Mouse (Mus musculus): ENCODE measurements around the gene Slc35a3. TPM values are rescaled to one million over a fixed set of nuclear protein-coding genes. Genes with fewer than 3 reads are reported as not detected.

Gene Slc35a3
- polyA plus RNA-seq, 1 experiment from 2014 or later: 10.3 TPM

- H3K27me3 ChIP-seq (ENCODE audit: control insufficient read depth, insufficient read depth, low read length): no peaks in the 10 kb centered on the region
- H3K4me3 ChIP-seq (replicated peaks; ENCODE audit: low read length): no peak overlapping the region
- H3K4me2 ChIP-seq (replicated peaks): no peak overlapping the region
- H3K9ac ChIP-seq: no peak overlapping the region
- 98% methylated on average over 9 of the region's 9 CpGs for WGBS
- no peak overlapping the region for H3K27ac ChIP-seq
- DNase-seq (ENCODE audit: low spot score) (no peak), ATAC-seq (ENCODE audit: low FRiP score) (no peak)
- 0 out of 2 replicates have a peak, but pooled peaks cover 9% of the 10 kb centered on the region for H3K4me1 ChIP-seq (replicated peaks; ENCODE audit: control insufficient read depth, insufficient read depth, low read length)
- no peaks in the 10 kb centered on the region for H3K9me3 ChIP-seq (ENCODE audit: control insufficient read depth, low read length)
- H3K36me3 ChIP-seq (replicated peaks; ENCODE audit: control insufficient read depth, insufficient read depth): peaks cover 29% of the 10 kb centered on the region
These were observed 61.9 kb downstream of the Slc35a3 start for GRCm38 (mm10) chr3:116650698-116651097.

GRCm38 (mm10) chr3:116648805-116649204, 63.8 kb downstream of the Slc35a3 start:
- Histone ChIP-seq H3K4me2 (replicated peaks) (no peak overlapping the region), H3K4me1 (replicated peaks; ENCODE audit: control insufficient read depth, insufficient read depth, low read length) (0 out of 2 replicates have a peak, but pooled peaks cover 8% of the 10 kb centered on the region), H3K9ac (no peak overlapping the region), H3K4me3 (replicated peaks; ENCODE audit: low read length) (no peak overlapping the region), H3K27me3 (ENCODE audit: control insufficient read depth, insufficient read depth, low read length) (no peaks in the 10 kb centered on the region), H3K27ac (no peak overlapping the region), H3K9me3 (ENCODE audit: control insufficient read depth, low read length) (no peaks in the 10 kb centered on the region), H3K36me3 (replicated peaks; ENCODE audit: control insufficient read depth, insufficient read depth) (peaks cover 47% of the 10 kb centered on the region)
- ATAC-seq (ENCODE audit: low FRiP score): no peak
- no peak for DNase-seq (ENCODE audit: low spot score)
- 97% methylated on average over 7 of the region's 7 CpGs for WGBS

- H3K9me3 ChIP-seq (ENCODE audit: control insufficient read depth, low read length): no peaks in the 10 kb centered on the region
- no peak for ATAC-seq (ENCODE audit: low FRiP score)
- H3K36me3 ChIP-seq (replicated peaks; ENCODE audit: control insufficient read depth, insufficient read depth): peaks cover 70% of the 10 kb centered on the region
- H3K9ac ChIP-seq: no peak overlapping the region
- no peaks in the 10 kb centered on the region for H3K4me1 ChIP-seq (replicated peaks; ENCODE audit: control insufficient read depth, insufficient read depth, low read length)
- 88% methylated on average over 1 of the region's 1 CpGs for WGBS
- DNase-seq (ENCODE audit: low spot score): no peak
- no peak overlapping the region for H3K4me3 ChIP-seq (replicated peaks; ENCODE audit: low read length)
- no peak overlapping the region for H3K4me2 ChIP-seq (replicated peaks)
- no peak overlapping the region for H3K27ac ChIP-seq
- no peaks in the 10 kb centered on the region for H3K27me3 ChIP-seq (ENCODE audit: control insufficient read depth, insufficient read depth, low read length)
These were observed 66.2 kb downstream of the Slc35a3 start for GRCm38 (mm10) chr3:116646387-116646786.

- Histone ChIP-seq H3K27me3 (ENCODE audit: control insufficient read depth, insufficient read depth, low read length) (no peaks in the 10 kb centered on the region), H3K36me3 (replicated peaks; ENCODE audit: control insufficient read depth, insufficient read depth) (peaks cover 95% of the 10 kb centered on the region), H3K9me3 (ENCODE audit: control insufficient read depth, low read length) (no peaks in the 10 kb centered on the region), H3K4me1 (replicated peaks; ENCODE audit: control insufficient read depth, insufficient read depth, low read length) (no peaks in the 10 kb centered on the region), H3K27ac (no peak overlapping the region), H3K9ac (no peak overlapping the region), H3K4me3 (replicated peaks; ENCODE audit: low read length) (no peak overlapping the region), H3K4me2 (replicated peaks) (no peak overlapping the region)
- DNase-seq (ENCODE audit: low spot score): no peak
- ATAC-seq (ENCODE audit: low FRiP score): no peak
- whole genome bisulfite sequencing: 95% methylated on average over 2 of the region's 2 CpGs
These were observed 70.3 kb downstream of the Slc35a3 start for GRCm38 (mm10) chr3:116642373-116642772.

DNA sequence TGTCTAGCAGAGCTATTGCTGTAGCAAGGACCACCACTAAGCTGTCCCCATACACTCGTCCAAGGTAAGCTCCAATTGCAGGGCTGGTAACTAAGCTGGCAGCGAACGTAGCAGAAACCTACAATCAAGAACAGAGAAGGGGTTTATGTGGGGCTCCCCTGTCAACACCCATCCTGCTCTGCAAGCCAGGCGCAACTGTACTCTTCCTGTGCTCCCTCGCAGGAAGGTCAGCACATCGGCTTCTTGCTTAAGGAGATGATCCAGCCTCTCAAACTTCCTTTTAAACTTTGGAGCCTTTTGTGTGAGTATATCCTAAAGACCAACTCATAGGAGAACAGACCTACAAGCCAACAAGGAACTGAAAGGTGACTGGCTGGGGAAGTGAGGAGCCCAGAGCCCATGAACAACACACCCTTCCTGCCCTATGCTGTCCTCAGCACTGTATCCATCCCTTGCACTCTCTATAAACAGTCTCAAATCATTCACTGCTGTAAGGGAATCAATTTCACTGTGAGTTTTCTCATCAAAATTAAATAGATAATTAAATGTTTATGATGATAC, 70.7 kb downstream of the Slc35a3 start:
- Histone ChIP-seq H3K4me1 (replicated peaks; ENCODE audit: control insufficient read depth, insufficient read depth, low read length) (no peaks in the 10 kb centered on the region), H3K4me2 (replicated peaks) (no peak overlapping the region), H3K9me3 (ENCODE audit: control insufficient read depth, low read length) (no peaks in the 10 kb centered on the region), H3K27me3 (ENCODE audit: control insufficient read depth, insufficient read depth, low read length) (no peaks in the 10 kb centered on the region), H3K36me3 (replicated peaks; ENCODE audit: control insufficient read depth, insufficient read depth) (peaks cover 95% of the 10 kb centered on the region), H3K4me3 (replicated peaks; ENCODE audit: low read length) (no peak overlapping the region), H3K27ac (no peak overlapping the region), H3K9ac (no peak overlapping the region)
- DNase-seq (ENCODE audit: low spot score) (no peak), ATAC-seq (ENCODE audit: low FRiP score) (no peak)
- WGBS: 93% methylated on average over 6 of the region's 6 CpGs

DNA sequence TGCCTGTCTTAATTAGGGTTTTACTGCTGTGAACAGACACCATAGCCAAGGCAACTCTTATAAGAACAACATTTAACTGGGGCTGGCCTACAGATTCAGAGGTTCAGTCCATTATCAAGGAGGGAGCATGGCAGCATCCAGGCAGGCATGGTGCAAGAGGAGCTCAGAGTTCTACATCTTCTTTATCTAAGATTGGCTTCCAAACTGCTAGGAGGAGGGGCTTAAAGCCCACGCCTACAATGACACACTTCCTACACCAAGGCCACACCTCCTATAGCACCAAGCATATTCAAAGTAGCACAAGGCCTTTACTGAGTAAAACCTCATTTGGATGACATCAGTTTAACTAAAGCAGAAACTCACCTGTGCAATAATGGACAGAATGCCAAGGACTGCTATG, 72.6 kb downstream of the Slc35a3 start:
- whole genome bisulfite sequencing: 83% methylated on average over 1 of the region's 1 CpGs
- Histone ChIP-seq H3K4me3 (replicated peaks; ENCODE audit: low read length) (no peak overlapping the region), H3K4me1 (replicated peaks; ENCODE audit: control insufficient read depth, insufficient read depth, low read length) (no peaks in the 10 kb centered on the region), H3K27me3 (ENCODE audit: control insufficient read depth, insufficient read depth, low read length) (no peaks in the 10 kb centered on the region), H3K9ac (no peak overlapping the region), H3K9me3 (ENCODE audit: control insufficient read depth, low read length) (no peaks in the 10 kb centered on the region), H3K4me2 (replicated peaks) (no peak overlapping the region), H3K36me3 (replicated peaks; ENCODE audit: control insufficient read depth, insufficient read depth) (peaks cover 97% of the 10 kb centered on the region), H3K27ac (no peak overlapping the region)
- ATAC-seq (ENCODE audit: low FRiP score) (no peak), DNase-seq (ENCODE audit: low spot score) (no peak)

GRCm38 (mm10) chr3:116638572-116638971, 74.1 kb downstream of the Slc35a3 start:
- ATAC-seq (ENCODE audit: low FRiP score) (no peak), DNase-seq (ENCODE audit: low spot score) (no peak)
- H3K9ac ChIP-seq: no peak overlapping the region
- H3K36me3 ChIP-seq (replicated peaks; ENCODE audit: control insufficient read depth, insufficient read depth): peaks cover 99% of the 10 kb centered on the region
- H3K4me1 ChIP-seq (replicated peaks; ENCODE audit: control insufficient read depth, insufficient read depth, low read length): no peaks in the 10 kb centered on the region
- WGBS: 91% methylated on average over 7 of the region's 7 CpGs
- H3K27me3 ChIP-seq (ENCODE audit: control insufficient read depth, insufficient read depth, low read length): no peaks in the 10 kb centered on the region
- no peak overlapping the region for H3K27ac ChIP-seq
- H3K9me3 ChIP-seq (ENCODE audit: control insufficient read depth, low read length): no peaks in the 10 kb centered on the region
- no peak overlapping the region for H3K4me3 ChIP-seq (replicated peaks; ENCODE audit: low read length)
- no peak overlapping the region for H3K4me2 ChIP-seq (replicated peaks)

DNA sequence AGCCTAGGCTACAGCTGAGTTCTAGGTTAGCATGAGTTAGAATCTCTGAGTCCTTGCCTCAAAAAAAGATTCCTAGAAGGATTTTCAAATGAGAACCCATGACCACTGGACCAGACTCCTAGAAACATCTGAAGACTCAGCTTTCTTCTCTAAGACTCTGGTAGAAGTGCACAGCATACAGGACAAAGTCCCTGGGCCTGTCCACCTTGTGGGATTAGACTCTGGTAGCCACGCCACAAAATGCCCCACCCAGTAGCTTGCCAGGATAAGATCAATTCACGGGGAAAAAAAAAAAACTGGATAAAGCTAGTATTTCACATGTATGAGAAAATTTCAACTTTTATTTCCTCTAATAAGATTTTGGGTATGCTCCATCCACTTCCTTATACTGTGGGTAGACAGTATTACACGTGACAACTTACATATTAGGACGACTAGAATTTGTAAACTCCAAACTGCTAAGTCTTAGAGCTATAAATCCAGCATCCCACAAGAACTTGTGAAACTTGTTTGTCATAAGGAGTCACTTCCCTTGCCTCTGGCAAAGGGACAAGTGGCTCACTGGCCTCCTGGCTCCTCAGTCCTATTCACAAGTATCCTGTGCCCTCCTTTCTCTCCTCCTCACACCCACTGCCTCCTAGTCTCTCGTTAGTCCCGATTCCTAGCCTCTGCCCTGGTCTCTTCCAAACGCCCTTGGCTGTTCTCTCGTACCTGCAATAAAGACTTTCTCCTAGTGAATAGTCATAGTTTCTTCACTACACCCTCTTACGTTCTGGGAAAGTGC, 74.7 kb downstream of the Slc35a3 start:
- ATAC-seq (ENCODE audit: low FRiP score) (no peak), DNase-seq (ENCODE audit: low spot score) (no peak)
- no peak overlapping the region for H3K27ac ChIP-seq
- no peaks in the 10 kb centered on the region for H3K9me3 ChIP-seq (ENCODE audit: control insufficient read depth, low read length)
- 93% methylated on average over 9 of the region's 9 CpGs for WGBS
- H3K27me3 ChIP-seq (ENCODE audit: control insufficient read depth, insufficient read depth, low read length): no peaks in the 10 kb centered on the region
- H3K4me1 ChIP-seq (replicated peaks; ENCODE audit: control insufficient read depth, insufficient read depth, low read length): no peaks in the 10 kb centered on the region
- H3K4me3 ChIP-seq (replicated peaks; ENCODE audit: low read length): no peak overlapping the region
- H3K36me3 ChIP-seq (replicated peaks; ENCODE audit: control insufficient read depth, insufficient read depth): peaks cover 99% of the 10 kb centered on the region
- no peak overlapping the region for H3K4me2 ChIP-seq (replicated peaks)
- H3K9ac ChIP-seq: no peak overlapping the region

DNA sequence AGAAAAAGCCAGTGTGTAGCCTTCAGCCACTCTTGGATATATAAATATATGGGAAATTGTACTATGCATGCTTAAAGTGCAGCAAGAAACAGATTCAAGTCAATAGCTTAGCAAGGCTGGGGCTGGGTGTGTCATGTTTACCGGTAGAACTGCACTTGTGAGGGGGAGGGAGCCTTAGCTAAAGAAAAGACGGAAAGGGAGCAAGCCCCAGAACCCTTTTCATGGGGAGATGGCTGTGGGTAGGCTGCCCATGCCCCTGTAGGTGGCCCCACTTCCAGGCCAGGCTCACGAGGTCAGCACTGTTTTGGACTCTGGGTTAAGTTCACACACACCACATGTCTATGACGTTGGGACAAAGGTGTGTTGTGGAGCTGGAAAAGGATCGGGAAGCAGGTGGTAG, 76.8 kb downstream of the Slc35a3 start:
- H3K27ac ChIP-seq: no peak overlapping the region
- WGBS: 68% methylated on average over 5 of the region's 5 CpGs
- no peak overlapping the region for H3K4me2 ChIP-seq (replicated peaks)
- no peaks in the 10 kb centered on the region for H3K4me1 ChIP-seq (replicated peaks; ENCODE audit: control insufficient read depth, insufficient read depth, low read length)
- H3K4me3 ChIP-seq (replicated peaks; ENCODE audit: low read length): no peak overlapping the region
- DNase-seq (ENCODE audit: low spot score): no peak
- no peak for ATAC-seq (ENCODE audit: low FRiP score)
- H3K9me3 ChIP-seq (ENCODE audit: control insufficient read depth, low read length): no peaks in the 10 kb centered on the region
- H3K9ac ChIP-seq: no peak overlapping the region
- H3K36me3 ChIP-seq (replicated peaks; ENCODE audit: control insufficient read depth, insufficient read depth): peaks cover 95% of the 10 kb centered on the region
- H3K27me3 ChIP-seq (ENCODE audit: control insufficient read depth, insufficient read depth, low read length): no peaks in the 10 kb centered on the region

Measured in hindbrain, embryonic 14.5 days (tissue).